In the genomic region with DNA sequence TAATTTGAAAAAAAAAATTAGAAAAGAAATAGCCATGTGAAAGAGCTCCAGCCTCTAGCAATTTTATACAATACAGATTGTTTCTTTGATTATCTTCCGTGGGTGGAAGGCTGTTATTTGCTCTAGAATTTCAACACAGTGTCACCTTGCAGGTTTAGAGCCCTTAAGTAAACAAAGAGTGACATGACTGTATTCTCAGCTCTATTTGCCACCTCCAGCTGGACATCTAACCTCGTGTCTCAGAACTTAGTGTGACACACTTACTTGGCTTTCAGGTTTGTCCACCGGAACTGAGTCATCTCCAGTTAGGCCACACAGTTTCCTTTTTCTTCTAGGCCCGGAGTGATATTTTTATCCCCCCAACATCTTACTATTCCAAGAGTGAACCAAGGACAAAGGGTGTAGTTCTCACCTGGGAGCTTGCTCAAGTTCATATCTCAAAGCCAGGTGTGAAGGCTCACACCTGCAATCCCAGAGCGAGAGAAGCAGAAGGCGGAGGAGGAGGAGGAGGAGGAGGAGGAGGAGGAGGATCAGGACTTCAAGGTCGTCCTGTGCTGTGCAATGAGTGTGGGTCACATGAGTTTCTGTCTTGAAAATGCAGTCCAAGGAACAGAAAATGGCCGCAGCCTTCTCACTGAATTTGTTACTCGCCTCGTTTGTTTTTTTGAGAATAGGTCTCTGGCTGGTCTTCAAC, we compare ENCODE assay signal across 17 mouse cellular contexts. TPM values are rescaled to one million over a fixed set of nuclear protein-coding genes. Genes with fewer than 3 reads are reported as not detected.
DNase-seq lines count a peak whose midpoint lies in the region; ATAC-seq and TF ChIP-seq lines count a peak whose summit lies in the region.
"Had no signal": no experiment of that assay in that cellular context is flagged by ENCODE, and none has a peak within 500 bp of the region (broad histone marks: within the 10 kb centered on the region; RNA-seq: fewer than 3 reads in every experiment).

No protein-coding gene starts in this region.

- H3K27me3 ChIP-seq in intestine, postnatal 0 days (replicated peaks; ENCODE audit: control insufficient read depth, insufficient read depth, low read length) = no peaks in the 10 kb centered on the region
- H3K27me3 ChIP-seq in forebrain, embryonic 14.5 days (replicated peaks; ENCODE audit: control insufficient read depth, insufficient read depth, low read length) = no peaks in the 10 kb centered on the region
- H3K27me3 ChIP-seq in forebrain, embryonic 13.5 days = no peaks in the 10 kb centered on the region
- H3K27me3 ChIP-seq: forebrain, embryonic 12.5 days; midbrain, embryonic 15.5 days had no signal

- DNase-seq in urinary bladder, postnatal 25 days (ENCODE audit: low spot score) = peak; percentile 16
- no peak for DNase-seq in urinary bladder, adult 2 months (ENCODE audit: low spot score)
- no peak for DNase-seq in embryo, embryonic 10.5 days (ENCODE audit: low spot score)
- no peak for DNase-seq in forebrain, embryonic 14.5 days (ENCODE audit: low spot score)
- DNase-seq: adrenal gland, postnatal 36 days; cerebellum, adult 9-11 months; lung, embryonic 14.5 days; right cerebral cortex, adult 18-20 months; thymus, postnatal 14 days had no signal

- no peak overlapping the region for H3K4me2 ChIP-seq in intestine, postnatal 0 days (replicated peaks; ENCODE audit: low read depth)
- H3K4me2 ChIP-seq in forebrain, embryonic 14.5 days (ENCODE audit: low read length) = no peak overlapping the region
- no peak overlapping the region for H3K4me2 ChIP-seq in forebrain, embryonic 13.5 days
- H3K4me2 ChIP-seq: forebrain, embryonic 12.5 days; lung, embryonic 14.5 days; midbrain, embryonic 15.5 days had no signal

- H3K27ac ChIP-seq in intestine, postnatal 0 days (ENCODE audit: low read depth, low read length) = no peak overlapping the region
- H3K27ac ChIP-seq in forebrain, embryonic 14.5 days (ENCODE audit: low read depth, low read length) = no peak overlapping the region
- no peak overlapping the region for H3K27ac ChIP-seq in forebrain, embryonic 13.5 days
- H3K27ac ChIP-seq: forebrain, embryonic 12.5 days; kidney, postnatal 0 days; limb, embryonic 10.5 days; midbrain, embryonic 15.5 days had no signal

- H3K9ac ChIP-seq in intestine, postnatal 0 days (ENCODE audit: low read depth, low read length) = no peak overlapping the region
- no peak overlapping the region for H3K9ac ChIP-seq in forebrain, embryonic 14.5 days (ENCODE audit: low read length)
- H3K9ac ChIP-seq in forebrain, embryonic 13.5 days = no peak overlapping the region
- H3K9ac ChIP-seq: forebrain, embryonic 12.5 days; lung, embryonic 14.5 days; midbrain, embryonic 15.5 days had no signal

- ATAC-seq in intestine, postnatal 0 days = peak; percentile 64
- ATAC-seq in neutrophil, adult 5-6 weeks (ENCODE audit: extremely low read depth, insufficient number of reproducible peaks, low FRiP score, poor library complexity, severe bottlenecking) = peak; percentile 59
- ATAC-seq in forebrain, embryonic 14.5 days = no peak
- no peak for ATAC-seq in forebrain, embryonic 13.5 days
- ATAC-seq: midbrain, embryonic 15.5 days had no signal

- no peaks in the 10 kb centered on the region; the same call in 1 of the 2 replicates for H3K36me3 ChIP-seq in intestine, postnatal 0 days (ENCODE audit: control insufficient read depth, insufficient read depth)
- H3K36me3 ChIP-seq in forebrain, embryonic 14.5 days (ENCODE audit: control insufficient read depth, insufficient read depth, low read length) = no peaks in the 10 kb centered on the region
- no peaks in the 10 kb centered on the region for H3K36me3 ChIP-seq in forebrain, embryonic 13.5 days (ENCODE audit: poor library complexity, severe bottlenecking)
- H3K36me3 ChIP-seq: forebrain, embryonic 12.5 days; limb, embryonic 10.5 days; midbrain, embryonic 15.5 days had no signal

- H3K4me3 ChIP-seq in intestine, postnatal 0 days (ENCODE audit: low read depth, low read length) = no peak overlapping the region
- no peak overlapping the region for H3K4me3 ChIP-seq in forebrain, embryonic 14.5 days (ENCODE audit: low read depth, low read length)
- H3K4me3 ChIP-seq in forebrain, embryonic 13.5 days = no peak overlapping the region
- H3K4me3 ChIP-seq: forebrain, embryonic 12.5 days; limb, embryonic 10.5 days; midbrain, embryonic 15.5 days had no signal

- no peak for TF ChIP-seq CTCF in intestine, postnatal 0 days (IDR thresholded peaks at IDR 0.05; ENCODE audit: low read depth)

- H3K4me1 ChIP-seq in intestine, postnatal 0 days (replicated peaks; ENCODE audit: control insufficient read depth, insufficient read depth, low read length) = no peaks in the 10 kb centered on the region
- no peaks in the 10 kb centered on the region for H3K4me1 ChIP-seq in forebrain, embryonic 14.5 days (ENCODE audit: control insufficient read depth, insufficient read depth, low read length)
- H3K4me1 ChIP-seq in forebrain, embryonic 13.5 days = no peaks in the 10 kb centered on the region
- H3K4me1 ChIP-seq: forebrain, embryonic 12.5 days; limb, embryonic 10.5 days; midbrain, embryonic 15.5 days had no signal

- 56% methylated on average over 10 of the region's 10 CpGs for WGBS in intestine, postnatal 0 days
- WGBS in forebrain, embryonic 14.5 days = 88% methylated on average over 10 of the region's 10 CpGs
- WGBS in forebrain, embryonic 13.5 days = 82% methylated on average over 10 of the region's 10 CpGs

- H3K9me3 ChIP-seq in intestine, postnatal 0 days (ENCODE audit: control insufficient read depth) = no peaks in the 10 kb centered on the region
- no peaks in the 10 kb centered on the region for H3K9me3 ChIP-seq in forebrain, embryonic 14.5 days (replicated peaks; ENCODE audit: control insufficient read depth, low read length)
- H3K9me3 ChIP-seq in forebrain, embryonic 13.5 days (replicated peaks) = no peaks in the 10 kb centered on the region
- H3K9me3 ChIP-seq: forebrain, embryonic 12.5 days; G1E; limb, embryonic 10.5 days; midbrain, embryonic 15.5 days had no signal

RNA-seq across cellular contexts. Expression of a gene that starts 14.7 kb away (rescaled TPM):
- 1.2 and 2.4 TPM in 2 replicates for polyA plus RNA-seq in urinary bladder, adult 2 months (2012; rRNA removed)
- polyA plus RNA-seq in intestine, postnatal 0 days (2015; fragmentation: Nextera tagmentation; extraction: Ambion mirVana) = 129 and 143 TPM in 2 replicates
- total RNA-seq in neutrophil, adult 5-6 weeks (2017) = 45.0 and 49.8 TPM in 2 replicates
- 2.8 and 4.4 TPM in 2 replicates for polyA plus RNA-seq in forebrain, embryonic 14.5 days (2014; fragmentation: Nextera tagmentation; extraction: Ambion mirVana)
- polyA plus RNA-seq in forebrain, embryonic 13.5 days (2015; fragmentation: Nextera tagmentation; extraction: Ambion mirVana) = 3.6 and 5.0 TPM in 2 replicates

RNA-seq across cellular contexts. Expression of a gene that starts 15.0 kb away (rescaled TPM):
- polyA plus RNA-seq in urinary bladder, adult 2 months (2012; rRNA removed) = 6.7 and 7.0 TPM in 2 replicates
- polyA plus RNA-seq in intestine, postnatal 0 days (2015; fragmentation: Nextera tagmentation; extraction: Ambion mirVana) = 50.9 and 54.4 TPM in 2 replicates
- 21.5 and 24.6 TPM in 2 replicates for total RNA-seq in neutrophil, adult 5-6 weeks (2017)
- 5.1 and 6.2 TPM in 2 replicates for polyA plus RNA-seq in forebrain, embryonic 14.5 days (2014; fragmentation: Nextera tagmentation; extraction: Ambion mirVana)
- 3.4 and 5.4 TPM in 2 replicates for polyA plus RNA-seq in forebrain, embryonic 13.5 days (2015; fragmentation: Nextera tagmentation; extraction: Ambion mirVana)

Comparison
In these comparisons a context has a peak if more than half of its experiments do, and no peak if none do; other contexts are left out.
1. ATAC-seq: peak in intestine, postnatal 0 days (single experiment) and neutrophil, adult 5-6 weeks (single experiment); none in forebrain, embryonic 14.5 days (single experiment) and forebrain, embryonic 13.5 days (single experiment).
2. RNA of a gene that starts 14.7 kb away (polyA plus RNA-seq): 129 to 143 TPM in intestine, postnatal 0 days; 2.8 to 4.4 TPM in forebrain, embryonic 14.5 days, 3.6 to 5.0 TPM in forebrain, embryonic 13.5 days and 1.2 to 2.4 TPM in urinary bladder, adult 2 months; every median in the first group is over 10 times any median in the second.